Mouse (Mus musculus): Measurements from ENCODE around the gene Dmpk.

DNA sequence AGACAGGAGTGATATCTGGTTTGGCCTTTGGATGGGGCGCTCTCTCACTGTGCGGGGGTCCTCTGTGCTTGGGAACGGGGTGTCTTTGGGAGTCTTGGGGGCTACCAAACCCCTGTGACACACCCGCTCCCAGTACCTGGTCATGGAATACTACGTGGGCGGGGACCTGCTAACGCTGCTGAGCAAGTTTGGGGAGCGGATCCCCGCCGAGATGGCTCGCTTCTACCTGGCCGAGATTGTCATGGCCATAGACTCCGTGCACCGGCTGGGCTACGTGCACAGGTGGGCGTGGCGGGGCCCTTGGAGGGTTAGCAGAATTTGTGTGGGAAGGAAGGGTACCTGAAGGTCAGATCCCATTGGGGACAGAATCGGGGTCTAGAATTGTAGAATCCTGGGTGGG is 3.1 kb downstream of the Dmpk start:
- TF ChIP-seq CTCF (IDR thresholded peaks at IDR 0.05; ENCODE audit: extremely low read depth, insufficient read depth, insufficient read length, insufficient replicate concordance) (no peak), POLR2A (IDR thresholded peaks at IDR 0.05; ENCODE audit: low read depth, low read length) (no peak)
